Mouse (Mus musculus): Measurements from ENCODE around the gene Acot7.
A peak's percentile ranks its signal among the peaks of the same experiment; 100 is the strongest.

Acot7 gene

DNA sequence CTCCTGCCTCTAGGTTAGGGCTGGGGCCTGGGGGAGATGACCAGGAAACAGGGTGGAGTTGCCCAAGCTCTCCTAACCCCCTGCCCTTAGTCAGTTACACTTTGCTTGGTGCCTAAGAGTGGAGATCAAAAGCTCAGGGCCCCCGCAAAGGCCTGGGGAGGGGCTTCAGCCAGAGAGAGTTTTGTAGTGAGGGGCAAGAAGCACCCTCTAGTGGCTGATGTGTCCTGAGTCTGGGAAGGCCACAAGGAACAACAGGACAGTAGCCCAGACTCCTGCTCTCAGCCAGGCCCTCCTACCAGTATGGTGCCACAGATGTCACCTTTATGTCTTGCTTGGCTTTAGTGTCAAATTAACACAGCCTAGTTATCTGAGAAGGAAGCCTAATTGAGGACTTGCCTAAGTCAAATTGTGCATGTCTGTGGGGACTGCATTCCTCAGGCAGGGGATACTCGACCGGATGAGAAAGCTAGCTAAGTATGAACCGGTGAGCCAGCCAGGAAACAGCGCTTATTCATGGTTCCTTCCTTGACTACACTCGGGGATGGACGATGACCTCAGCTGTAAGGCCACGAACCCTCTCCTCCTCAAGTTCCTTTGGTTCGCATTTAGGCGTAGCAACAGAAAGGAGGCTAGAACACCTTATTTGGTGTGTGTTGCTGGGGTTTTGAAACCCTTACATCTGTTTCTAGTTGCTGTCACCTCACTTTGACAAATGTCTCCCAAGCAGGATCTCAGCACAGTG is 116.4 kb downstream of the Acot7 start:
- DNase-seq (ENCODE audit: low spot score in 2 of 2), result no peak

DNA sequence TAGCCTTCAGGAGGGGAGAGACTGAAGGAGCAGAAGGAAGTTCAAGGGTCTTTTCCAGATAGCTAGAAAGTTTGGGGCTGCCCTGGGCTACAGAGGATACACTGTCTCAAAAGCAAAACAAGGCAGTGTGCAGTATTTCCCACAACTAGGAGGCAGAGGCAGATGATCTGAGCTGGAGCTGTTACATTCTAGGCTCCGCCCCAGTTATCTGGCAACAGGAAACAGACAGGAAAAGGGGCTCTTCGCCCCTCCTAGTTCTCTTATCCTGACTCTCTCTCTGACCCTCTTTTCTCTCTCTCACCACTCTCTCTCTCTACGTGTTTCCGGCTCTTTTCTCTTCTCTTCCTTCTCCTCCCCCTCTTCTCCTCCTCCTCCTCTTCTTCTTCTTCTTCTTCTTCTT is 118.0 kb downstream of the Acot7 start:
- no peak for DNase-seq (ENCODE audit: low spot score in 2 of 2)

DNA sequence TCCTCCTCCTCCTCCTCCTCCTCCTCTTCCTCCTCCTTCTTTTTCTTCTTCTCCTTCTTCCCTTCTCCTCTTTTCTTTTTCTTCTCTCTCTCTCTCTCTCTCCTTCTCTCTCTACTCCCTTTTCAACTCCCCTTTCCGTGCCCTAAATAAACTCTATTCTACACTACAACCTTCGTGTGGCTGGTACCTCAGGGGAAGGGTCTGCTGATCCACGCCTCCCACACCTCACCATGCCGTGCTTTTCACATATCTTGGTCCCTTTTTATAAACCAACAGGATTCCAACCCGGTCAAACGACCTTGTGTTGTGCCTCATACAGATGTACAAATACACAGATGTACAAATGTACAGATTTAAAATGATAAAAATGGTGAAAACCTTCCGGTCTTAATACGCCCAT is 118.4 kb downstream of the Acot7 start:
- DNase-seq (ENCODE audit: low spot score in 2 of 2), result no peak

DNA sequence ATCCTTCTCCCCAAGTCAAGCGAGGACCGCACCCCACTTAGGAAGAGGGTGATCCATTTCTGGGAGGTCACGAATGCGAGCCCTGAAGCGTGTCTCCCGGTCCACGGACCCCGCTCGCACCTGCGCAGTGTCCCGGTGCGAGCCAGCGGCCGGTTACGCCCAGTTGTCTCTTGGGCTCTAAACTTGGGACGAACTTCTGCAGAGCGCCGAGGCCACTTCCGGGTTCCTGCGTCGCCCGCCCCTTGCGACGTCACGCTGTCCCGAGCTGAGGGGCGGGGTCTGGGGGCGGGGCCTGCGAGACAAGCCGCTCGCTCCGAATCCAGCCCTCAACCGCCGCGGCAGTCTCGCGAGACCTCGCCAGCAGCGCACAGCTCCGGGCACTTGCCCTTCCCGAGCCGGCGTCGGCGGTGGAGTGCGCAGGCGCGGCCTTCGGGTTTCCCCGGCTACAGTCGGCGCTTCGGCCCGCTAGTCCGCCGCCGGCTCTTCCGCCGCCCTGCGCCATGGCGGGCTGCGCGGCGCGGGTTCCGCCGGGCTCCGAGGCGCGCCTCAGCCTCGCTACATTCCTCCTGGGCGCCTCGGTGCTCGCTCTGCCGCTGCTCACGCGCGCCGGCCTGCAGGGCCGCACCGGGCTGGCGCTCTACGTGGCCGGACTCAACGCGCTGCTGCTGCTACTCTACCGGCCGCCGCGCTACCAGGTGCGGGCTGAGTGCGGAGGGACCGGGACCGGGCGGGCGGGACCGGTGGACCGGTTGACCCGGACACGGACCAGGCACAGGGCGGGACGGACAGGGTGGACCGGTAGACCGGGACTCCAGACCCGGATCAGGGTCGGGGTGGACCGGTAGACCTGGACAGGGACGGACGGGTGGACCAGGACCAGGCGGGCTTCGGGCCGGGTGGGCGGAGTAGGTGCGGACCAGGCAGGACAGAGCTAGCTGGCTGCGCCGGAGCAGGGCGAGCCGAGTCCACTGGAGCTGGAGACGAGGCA is 119.2 kb downstream of the Acot7 start, which contains the start of gene Icmt:
Icmt (plus strand) TSS at position 354 of the 988 bp plus-strand sequence.
- peak; percentile 93 to 98 for DNase-seq (ENCODE audit: low spot score in 2 of 2)

DNA sequence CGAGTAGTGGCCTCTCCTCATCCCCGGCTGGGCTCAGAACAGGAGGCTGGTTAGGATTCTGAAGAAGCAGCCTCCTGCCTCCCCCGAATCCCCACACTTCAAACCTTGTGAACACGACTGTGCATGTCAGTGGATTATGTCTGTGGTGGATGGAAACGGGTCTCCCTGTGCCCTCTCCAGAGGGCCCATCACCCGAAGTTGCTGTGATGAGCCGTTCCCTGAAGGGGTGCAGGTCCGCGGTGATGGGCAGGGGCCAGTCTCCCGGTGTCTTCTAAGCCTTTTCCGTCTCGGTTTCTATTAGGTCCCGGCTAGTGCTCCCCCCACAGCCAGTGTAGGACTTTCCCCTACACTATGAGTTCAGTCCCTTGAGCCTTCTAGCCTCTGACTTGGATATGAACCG is 120.9 kb downstream of the Acot7 start:
- DNase-seq (ENCODE audit: low spot score in 2 of 2), result no peak

DNA sequence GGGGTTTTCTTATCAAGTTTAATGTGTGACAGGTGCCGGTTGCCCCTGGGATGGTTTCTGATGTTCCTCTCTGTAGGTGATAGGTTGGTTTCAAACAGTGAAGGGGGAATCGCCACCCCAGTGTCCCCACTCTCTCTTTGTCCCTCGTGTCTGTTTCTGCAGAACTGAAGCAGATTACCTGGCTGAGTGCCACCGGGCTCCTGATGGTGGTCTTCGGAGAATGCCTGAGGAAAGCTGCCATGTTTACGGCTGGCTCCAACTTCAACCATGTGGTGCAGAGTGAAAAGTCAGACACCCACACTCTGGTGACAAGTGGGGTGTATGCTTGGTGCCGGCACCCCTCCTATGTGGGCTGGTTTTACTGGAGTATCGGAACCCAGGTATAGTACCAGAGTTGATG is 122.4 kb downstream of the Acot7 start:
- DNase-seq (ENCODE audit: low spot score in 2 of 2), result no peak

DNA sequence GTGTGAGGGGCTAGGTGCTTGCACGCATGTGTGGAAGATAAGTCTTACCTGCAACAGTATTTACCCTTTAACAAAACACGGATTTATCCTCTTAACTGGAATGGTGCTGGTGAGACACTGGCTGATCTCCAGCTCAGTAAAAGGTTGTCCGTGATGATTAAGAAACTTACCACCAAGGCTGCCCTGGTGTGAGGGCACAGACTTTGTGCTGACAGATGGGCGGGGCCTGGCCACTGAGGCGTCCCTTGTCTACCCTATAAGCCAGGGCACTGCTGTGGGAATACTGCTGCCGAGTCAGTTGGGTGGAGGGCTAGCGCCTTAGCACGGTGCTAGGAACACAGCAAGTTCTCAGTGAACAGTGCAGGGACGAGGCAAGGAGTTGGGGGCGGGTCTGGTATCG is 124.1 kb downstream of the Acot7 start:
- no peak for DNase-seq (ENCODE audit: low spot score in 2 of 2)

DNA sequence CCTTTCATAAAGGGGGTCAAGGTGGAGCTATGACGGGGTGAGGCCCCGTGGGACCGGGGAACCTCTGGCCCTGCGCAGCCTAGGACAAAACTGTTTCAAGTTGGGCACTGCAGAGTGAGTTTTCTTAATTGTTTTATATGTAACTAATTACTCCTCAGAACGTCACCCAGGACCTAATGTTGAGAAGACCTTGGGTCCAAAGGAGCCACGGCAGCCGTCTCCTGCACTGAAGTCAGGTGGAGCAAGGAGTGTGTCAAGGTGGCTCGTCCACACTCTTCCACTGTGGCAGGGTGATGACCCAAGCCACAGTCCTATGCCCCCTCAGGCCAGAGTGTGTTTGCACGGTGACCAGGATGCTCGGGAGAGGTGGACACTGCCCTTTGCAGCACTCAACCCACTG is 125.2 kb downstream of the Acot7 start:
- DNase-seq (ENCODE audit: low spot score in 2 of 2), result no peak

DNA sequence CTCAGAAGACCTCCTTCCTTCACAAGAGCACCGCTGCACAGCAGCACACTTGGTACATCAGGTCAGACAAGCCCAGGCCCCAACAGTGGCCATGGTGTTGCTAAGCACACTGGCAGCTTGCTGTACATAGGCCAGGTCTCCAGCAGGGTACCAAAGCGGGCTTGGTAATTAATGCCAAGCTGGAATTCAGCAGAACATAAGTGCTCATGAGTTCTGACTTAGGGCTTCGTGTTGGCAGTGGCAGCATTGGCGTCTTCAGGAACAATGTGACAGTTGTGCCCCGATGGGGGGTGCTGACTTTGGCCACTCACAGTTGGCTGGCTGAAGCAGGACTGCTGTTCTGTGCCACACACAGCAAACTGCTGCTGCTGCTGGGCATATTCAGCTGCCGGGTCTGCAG is 126.8 kb downstream of the Acot7 start:
- no peak for DNase-seq (ENCODE audit: low spot score in 2 of 2)

DNA sequence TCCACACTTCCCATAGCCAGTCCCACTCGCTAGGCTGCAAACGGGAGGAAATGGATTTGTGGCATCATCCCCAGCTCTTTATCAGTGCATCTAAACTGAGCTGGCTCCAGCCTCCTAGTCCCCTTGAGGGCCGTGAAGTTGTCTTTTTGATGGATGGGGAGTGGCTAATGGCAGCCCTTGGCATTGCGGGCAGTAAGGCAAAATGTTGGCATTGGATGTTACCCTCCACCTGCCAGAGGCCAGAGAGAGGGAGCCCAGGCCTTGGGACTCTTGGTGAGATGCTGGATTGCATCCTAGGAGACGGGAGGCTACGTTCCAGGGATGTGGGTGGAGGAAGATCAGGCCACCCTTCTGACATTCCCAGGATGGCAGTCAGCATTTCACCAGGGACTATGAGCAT is 128.1 kb downstream of the Acot7 start:
- no peak for DNase-seq (ENCODE audit: low spot score in 2 of 2)

DNA sequence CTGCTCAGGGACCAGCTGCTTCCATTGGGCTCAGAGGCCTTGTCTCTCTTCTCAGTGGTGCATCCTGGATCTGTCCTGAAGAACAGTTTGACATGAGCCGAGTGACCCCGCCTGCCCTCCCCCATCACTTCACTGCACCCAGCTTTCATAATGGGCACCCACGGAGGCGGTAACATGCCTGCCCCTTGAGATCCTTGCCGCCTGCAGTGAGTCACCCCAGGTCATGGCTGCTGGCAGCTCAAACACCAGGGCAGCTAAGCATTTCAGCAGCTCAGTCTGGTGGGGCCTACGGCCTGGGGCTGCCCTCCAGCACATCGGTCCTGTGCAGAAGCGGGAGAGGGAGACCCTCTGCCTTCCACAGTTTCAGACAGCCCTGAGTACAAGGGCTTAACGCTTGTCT is 129.6 kb downstream of the Acot7 start:
- DNase-seq (ENCODE audit: low spot score in 2 of 2), result no peak

DNA sequence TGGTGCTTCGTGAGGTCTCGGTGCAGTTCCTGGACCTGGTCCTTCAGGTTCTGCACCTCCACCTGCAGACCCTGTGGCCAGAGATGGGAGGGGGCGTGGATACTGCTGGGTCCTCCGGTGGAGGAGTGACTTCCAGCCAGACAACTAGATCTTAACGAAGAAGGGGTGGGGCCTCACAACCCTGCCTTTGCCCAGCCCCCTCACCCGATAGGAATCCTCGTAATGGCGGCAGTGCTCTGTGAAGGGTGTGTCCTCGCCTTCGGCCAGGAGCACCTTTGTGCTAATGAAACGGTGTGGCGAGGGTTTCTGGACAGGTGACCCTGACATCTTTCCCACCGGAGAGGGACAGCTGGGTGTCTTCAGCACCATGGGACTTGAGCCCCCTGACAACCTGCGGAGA is 134.3 kb downstream of the Acot7 start:
- DNase-seq (ENCODE audit: low spot score in 2 of 2), result no peak

DNA sequence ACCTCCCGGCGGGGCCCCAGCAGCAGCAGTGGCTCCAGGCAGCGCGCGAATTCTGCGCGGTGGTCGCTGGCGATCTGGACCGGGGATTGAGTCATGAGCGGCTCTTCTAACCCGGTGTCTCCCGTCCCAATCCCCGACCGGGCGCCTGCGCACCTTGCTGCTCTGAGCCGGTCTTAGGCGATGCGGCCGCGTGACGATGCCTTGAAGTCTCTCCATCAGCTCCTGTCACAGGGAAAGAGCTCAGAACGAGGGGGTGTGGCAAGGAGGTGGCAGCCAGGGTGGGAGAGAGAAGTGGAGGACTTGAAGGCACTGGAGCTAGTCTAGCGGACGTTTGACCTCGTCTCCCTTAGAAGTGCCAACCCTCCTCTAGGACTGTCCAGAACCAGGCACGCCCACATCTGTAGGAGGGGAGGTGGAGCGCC is 135.3 kb downstream of the Acot7 start:
- no peak for DNase-seq (ENCODE audit: low spot score in 2 of 2)

DNA sequence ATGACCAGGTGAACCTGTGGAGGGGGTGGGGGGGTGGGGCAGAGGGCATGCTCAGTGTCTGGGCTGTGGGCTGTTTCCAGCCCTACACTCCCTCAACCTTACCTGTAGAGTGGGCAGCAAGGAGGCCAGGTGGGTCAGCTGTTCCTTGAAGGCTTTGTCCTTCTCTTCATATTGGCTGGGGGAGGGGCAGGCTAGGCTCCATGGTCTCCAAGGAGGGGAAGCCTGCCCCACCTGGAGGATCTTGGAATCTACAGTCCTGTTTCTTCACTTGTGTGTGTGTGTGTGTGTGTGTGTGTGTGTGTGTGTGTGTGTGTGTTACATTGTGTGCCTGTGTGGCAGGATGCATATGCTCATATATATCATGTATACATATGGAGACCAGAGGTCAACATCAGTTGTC is 136.0 kb downstream of the Acot7 start:
- DNase-seq (ENCODE audit: low spot score in 2 of 2), result no peak

DNA sequence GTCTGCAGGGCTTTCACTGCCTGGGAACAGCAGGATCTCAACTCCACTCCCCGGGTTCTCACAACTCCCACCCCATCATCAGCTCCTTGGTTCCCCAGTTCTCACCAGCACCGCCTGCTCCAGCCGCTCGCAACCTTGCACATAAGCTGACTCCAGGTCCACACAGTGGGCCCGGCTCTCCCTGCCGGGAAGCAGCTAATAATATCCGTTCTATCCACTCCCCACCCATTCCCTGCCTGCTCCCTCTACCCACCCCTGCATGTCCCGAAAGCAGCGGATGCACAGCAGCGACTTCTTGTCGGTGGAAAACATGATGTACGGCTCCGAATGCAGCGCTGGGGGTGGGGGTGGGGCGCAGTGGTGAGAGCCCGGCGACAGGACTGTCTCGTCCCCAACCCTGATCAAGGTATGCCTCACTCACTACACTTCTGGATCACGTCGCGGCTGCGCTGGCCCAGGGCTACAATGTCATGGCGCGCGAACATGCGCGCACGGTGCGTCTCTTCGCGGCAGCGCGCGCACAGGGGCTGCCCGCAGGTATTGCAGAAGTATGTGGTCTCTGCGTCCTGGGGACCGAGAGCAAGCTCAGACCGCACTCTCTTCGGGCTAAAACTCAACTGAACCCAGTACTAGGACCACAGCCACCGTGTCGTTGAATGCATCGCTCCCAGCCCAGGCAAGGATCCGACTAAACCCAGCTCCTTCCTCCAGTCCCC is 137.7 kb downstream of the Acot7 start:
- no peak for DNase-seq (ENCODE audit: low spot score in 2 of 2)

DNA sequence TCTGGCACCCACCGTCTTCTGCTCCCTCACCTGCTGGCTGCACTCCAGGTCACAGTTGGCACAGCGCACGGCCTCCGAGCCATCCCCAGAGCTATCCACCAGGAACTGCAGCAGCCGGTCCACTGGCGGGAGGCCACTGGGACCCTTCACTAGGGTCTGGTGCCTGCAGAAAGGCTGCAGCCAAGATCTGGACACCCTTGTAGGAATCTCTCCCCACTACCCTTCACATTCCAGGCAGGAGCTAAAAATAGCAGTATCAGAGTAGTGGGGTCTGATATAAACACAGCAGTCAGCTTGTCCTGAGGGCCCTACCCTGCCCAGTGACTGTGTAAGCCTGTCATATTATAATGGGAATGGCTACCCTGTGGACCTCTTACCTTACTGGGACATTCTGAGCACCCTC is 139.7 kb downstream of the Acot7 start:
- no peak for DNase-seq (ENCODE audit: low spot score in 2 of 2)

DNA sequence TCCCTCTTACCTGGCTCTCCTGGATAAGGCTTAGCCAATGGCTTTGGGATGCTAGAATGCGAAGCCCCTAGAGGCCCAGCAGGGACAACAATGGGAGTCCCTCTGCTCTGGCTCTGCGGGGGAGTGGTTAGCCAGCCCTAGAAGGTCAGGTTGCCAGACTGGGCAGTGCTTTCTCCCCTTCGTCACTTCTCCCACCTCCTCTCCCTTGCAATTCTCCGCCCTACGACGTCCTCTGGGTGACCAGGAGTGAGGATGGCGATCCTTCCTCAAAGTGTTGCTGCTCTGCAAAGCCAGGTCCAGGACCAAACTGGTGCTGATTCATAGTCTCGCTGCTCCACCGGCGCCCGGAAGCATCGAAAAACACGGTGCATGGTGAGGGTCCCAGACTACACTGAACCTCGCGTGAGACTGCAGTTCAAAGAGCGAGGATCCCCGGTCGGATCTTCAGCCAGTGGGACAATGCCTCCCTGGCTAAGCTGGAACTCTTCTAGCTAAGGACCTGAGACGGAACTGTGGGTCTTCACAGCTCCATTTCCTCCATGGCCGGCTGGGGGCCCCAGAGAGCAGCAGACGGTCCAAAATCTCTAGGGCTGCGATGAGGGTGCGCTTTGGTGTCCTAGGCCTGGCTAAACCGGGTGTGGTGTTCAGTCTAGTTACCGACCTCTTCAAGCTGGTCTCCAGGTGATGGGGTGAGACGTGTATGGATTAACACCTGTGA is 140.7 kb downstream of the Acot7 start, which contains the start of gene Rnf207:
Rnf207 (minus strand) TSS at position 477 of the 718 bp plus-strand sequence.
- peak in 1 of 2 experiments; percentile 62 for DNase-seq (ENCODE audit: low spot score in 2 of 2)

Measured in left cerebral cortex, adult 9 months (tissue).